Mouse (Mus musculus) heart, postnatal 36 days (tissue): ENCODE measurements around the gene Tnni1. TPM values are rescaled to one million over a fixed set of nuclear protein-coding genes. Genes with fewer than 3 reads are reported as not detected.
A peak's percentile ranks its signal among the peaks of the same experiment; 100 is the strongest.

Experiments used
- DNase-seq, 2 experiments: peaks; one replicate each; pipeline ENCODE4 v3.0.0; 2021 to 2022
- intact Hi-C: fragments of 180-260 bp; cut with DNase I; formaldehyde crosslinking; loops from one replicate; pipeline ENCODE4 v1.15.1; 2025
- total RNA-seq, 2 experiments: library from RNA; stranded (reverse); gene quantifications; 2 replicates each; pipeline ENCODE4 v1.2.3; 2021

Gene Tnni1
- total RNA-seq, 2 experiments from 2014 or later, result 1.0 to 1.4 TPM

- no peak for DNase-seq
- intact Hi-C loops, result no loop called here
Measured at GRCm38 (mm10) chr1:135794216-135795134, 15.2 kb downstream of the Tnni1 start.

GRCm38 (mm10) chr1:135798492-135798891, 19.3 kb downstream of the Tnni1 start:
- intact Hi-C loops, result no loop called here

DNA sequence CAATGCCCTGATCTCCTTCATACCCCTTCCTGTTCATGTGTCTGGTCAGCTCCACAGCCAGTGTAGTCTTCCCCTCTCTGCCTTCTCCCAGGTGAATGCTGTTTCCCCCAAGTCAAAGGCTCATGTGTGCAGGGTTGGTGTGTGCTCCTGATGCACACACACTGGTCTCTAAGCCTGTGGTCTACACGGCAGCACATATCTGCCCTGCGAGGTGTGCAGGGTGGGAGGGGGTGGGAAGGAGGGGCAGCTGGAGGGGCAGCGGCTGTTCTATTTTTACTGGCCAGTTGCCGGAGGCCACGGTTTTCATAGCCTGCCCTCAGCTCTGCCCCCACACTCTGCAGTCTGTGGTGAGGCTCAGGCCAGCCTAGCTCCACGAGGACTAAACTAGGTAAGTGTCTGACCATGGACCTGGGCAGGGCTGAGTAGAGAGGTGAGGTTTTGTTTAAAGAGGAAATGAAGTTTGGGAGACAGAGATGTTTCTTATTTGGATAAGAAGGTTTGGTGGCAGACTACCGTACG, 19.9 kb downstream of the Tnni1 start:
- no peak for DNase-seq
- intact Hi-C loops, result no loop called here

More at GRCm38 (mm10) chr1:135798492-135798891, 19.3 kb downstream of the Tnni1 start:
- DNase-seq, result no peak

DNA sequence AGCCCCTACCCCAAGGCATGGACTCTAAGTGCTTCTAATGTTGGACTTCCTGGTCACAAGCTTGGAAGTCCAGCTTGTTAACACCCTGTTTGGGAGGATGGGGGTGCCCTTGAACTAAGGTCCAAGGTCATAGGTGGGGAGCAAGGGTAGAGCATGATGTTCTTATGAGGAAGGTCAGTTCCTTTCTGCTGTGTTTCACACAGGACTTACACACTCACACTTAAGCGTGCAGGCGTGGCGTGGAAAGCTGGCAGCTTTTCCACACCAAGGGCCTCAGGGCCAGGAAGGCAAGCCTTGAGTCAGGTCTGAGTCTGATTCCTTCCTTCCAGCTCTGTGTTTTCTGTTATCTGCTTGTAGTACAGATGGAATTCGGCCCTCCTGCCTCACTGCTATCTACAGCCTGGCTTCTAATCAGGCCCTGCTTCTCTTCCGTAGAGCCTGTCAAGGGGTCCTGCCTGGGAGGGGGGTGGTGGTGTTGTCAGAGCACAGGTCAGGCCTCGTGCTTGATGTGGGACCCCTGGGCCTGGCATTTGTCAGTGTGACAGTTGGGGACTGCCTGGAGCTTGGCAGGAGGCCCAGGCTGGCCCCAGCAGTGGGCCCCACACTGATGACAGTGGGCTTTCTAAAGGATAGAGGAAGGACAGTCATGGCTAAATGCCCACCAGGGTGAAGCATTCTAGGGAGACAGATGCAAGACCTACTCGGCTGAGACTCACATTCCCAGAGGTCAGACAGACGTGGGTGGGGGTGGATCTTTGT, 21.1 kb downstream of the Tnni1 start:
- no peak for DNase-seq
- intact Hi-C loops, result no loop called here

- intact Hi-C loops, result no loop called here
- DNase-seq, result no peak
Measured at GRCm38 (mm10) chr1:135807546-135807945, 28.3 kb downstream of the Tnni1 start.

DNA sequence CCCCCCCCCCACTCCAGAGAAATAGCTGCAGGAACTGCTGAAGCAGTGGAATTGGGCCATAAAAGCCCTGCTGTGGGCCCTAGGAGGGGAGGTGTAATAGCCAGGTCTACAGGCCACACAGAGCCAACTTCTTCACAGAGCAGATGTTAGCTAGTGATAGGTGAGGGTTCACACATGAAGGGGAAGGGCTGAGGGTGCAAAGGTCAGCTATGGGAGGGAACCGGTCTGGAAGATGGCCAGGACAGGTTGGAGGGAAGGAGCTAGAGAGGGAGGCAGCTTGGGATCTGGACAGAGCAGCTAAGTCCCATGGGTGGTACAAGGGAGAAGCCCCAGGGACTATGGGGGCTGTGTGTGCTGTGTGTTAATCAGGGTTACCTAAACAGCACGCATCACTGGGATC, 30.9 kb downstream of the Tnni1 start:
- intact Hi-C loops, result loop anchor here (2.0 kb wide), 2 partner anchors 19 to 135 kb away; no protein-coding TSS in a partner anchor
- no peak for DNase-seq

DNA sequence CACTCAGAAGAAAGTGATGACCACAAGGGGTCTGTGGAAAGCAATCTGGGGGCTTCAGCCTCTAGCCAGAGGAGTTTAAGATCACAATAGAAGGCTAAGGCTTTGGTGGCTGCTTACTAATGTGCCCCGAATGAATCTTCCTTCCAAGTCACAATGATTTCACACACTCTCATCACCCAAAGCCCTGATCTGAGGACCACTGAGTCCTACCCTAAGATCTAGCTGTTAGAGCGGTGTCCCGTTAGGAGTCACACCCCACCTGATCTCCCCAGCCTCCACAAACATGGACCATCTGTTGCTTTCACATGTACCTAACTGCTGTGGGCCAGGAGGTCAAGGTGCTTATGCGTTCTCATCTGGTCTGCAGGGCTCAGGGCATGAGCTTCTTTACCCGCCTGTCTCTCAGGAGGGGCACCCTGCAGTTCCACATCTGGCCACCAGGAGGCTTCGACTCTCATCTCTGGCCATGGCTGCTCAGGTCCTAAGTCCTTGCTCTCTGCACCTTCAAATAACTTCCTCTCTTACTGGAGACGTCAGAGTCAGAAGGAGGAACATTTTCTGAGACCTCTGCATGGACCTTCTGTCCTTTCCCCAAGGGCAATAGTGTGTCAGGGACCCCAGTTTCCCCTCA, 31.9 kb downstream of the Tnni1 start:
- intact Hi-C loops, result loop anchor here (2.0 kb wide), 2 partner anchors 18 to 134 kb away; no protein-coding TSS in a partner anchor
- DNase-seq, result peak; percentile 78 to 92

DNA sequence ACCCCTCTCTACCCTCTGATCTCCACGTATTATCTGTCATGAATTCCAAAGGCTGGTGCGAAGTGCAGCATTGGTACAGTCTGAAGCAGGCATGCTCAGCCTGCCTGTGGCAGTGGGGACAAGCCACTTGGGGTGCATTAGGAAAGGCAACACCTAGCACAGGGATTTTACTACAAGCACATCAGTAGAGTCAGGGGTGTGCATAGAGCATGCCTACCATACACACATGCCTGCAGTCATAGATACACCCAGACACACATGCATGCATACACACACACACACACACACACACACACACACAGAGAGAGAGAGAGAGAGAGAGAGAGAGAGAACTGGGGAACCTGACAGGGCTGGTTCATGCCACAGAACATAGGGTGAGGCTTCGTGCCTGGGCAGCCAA, 33.0 kb downstream of the Tnni1 start:
- intact Hi-C loops, result no loop called here
- no peak for DNase-seq

GRCm38 (mm10) chr1:135812618-135813017, 33.4 kb downstream of the Tnni1 start:
- intact Hi-C loops, result no loop called here
- DNase-seq, result no peak

DNA sequence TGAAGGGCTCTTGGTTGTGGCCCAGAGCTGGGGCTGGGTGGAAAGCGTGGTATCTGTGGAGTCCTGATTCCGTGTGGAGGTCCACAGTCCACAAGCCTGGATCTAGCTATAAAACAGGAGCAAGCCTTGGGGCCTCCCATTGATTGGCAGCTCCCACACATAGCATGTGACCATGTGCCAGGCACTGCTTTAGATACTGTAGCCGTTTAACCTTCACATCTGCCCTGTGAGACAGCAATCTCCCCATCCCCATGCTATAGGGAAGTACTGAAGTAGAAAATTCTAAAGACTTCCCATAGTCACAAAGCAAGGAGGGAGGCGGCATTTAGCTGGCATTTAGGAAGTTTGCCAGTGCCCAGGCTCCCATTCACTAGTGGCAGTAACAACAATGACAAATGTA, 33.8 kb downstream of the Tnni1 start:
- intact Hi-C loops, result no loop called here

DNA sequence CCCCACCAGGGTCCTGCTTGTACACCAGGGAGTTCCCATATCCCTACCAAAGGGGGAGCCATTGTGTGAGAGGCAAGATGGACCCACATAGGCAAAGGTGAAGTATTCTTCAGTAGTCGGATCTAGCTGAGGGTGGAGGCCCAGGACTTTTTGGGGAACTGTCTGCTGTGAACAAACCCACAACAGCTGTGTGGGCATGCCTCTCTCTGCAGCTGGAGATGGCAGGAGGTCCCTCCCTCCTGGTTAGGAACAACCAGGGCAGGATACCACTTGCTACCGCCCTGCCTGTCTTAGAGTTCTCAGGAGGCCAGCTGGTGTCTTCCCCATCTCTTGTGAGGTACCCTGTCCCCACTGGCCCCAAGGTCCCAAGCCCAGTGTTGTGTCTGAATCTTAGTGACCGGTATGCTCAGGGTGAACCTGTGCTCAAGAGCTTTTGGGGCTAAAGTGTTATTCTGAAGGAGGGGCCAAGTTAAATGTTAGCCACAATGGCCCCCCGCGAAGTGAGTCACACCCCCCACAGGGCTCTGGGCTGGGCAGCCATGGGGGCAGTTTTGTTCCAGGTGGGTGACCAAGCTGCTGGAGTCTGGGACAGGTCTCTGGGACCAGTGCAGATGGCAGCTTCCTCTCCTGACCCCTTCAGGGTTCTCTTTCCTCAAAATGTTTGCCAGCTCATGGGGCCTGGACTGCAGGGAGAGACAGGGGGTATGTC, 34.6 kb downstream of the Tnni1 start:
- intact Hi-C loops, result no loop called here
- DNase-seq, result no peak

More for the DNA sequence above, 33.8 kb downstream of the Tnni1 start:
- DNase-seq, result no peak

DNA sequence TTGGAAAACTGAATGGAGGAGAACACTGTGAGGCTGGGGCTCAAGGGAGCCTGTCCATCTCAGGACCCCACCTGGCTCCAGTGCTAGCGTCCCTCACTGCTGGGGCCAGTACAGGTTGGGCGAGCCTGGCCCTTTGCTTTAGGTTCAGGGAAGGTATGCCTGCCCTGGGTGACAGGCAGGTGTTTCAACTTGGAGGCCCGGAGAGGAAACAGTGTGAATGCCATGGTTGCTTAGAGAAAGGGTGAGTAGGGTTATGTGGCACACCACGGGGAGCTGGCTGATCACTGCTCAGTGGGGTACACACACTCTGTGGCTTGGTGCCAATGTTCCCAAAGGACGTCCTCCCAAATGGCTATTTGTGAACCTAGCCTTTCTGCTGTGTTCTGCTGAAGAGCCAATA, 35.3 kb downstream of the Tnni1 start:
- no peak for DNase-seq
- intact Hi-C loops, result no loop called here

GRCm38 (mm10) chr1:135817595-135817994, 38.4 kb downstream of the Tnni1 start:
- intact Hi-C loops, result no loop called here
- DNase-seq, result no peak

GRCm38 (mm10) chr1:135818481-135819086, 39.4 kb downstream of the Tnni1 start, which contains the start of gene Lad1:
Lad1 (plus strand) TSS chr1:135818598.
- intact Hi-C loops, result no loop called here
- DNase-seq, result peak in 1 of 2 experiments; percentile 16

GRCm38 (mm10) chr1:135820071-135820470, 40.8 kb downstream of the Tnni1 start:
- intact Hi-C loops, result no loop called here
- DNase-seq, result no peak

GRCm38 (mm10) chr1:135820736-135821364, 41.6 kb downstream of the Tnni1 start:
- no peak for DNase-seq
- intact Hi-C loops, result no loop called here

DNA sequence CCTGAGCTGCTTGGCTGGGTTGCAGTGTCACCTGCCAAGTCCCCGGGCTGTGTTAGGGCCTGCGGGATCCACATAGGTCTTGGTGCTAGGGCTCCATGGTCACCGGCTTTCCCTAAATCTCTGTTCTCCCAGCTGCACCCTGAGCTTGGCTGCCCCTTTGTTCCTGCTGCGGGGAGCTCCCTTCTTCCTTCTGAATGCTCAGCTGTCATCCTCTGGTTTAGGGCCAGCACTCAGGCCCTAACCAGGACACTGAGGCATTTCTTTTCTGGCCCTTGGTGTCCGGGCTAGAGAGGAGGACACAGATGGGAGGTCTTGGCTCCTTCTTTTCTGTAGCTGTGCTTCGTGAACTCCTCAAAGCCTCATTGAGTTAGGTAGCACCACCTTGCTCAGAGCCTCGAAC, 42.5 kb downstream of the Tnni1 start:
- intact Hi-C loops, result no loop called here
- DNase-seq, result no peak

DNA sequence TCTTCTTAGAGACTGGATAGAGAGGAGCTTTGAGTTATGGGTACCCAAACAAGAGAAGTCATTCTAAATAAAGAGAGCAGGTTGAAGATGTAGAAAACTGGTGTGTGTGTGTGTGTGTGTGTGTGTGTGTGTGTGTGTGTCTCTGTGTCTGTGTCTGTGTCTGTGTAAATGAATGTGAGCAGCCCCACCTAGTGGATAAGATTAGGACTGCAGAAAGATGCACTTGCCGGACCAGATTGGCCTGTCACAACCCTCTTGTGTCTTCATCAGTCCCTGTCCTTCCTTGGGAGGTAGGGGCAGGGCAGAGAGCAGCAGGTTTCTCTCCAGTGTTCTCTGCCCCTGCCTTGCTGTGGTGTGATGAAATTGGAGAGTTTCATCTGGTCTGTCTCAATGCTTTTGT, 49.7 kb downstream of the Tnni1 start:
- intact Hi-C loops, result loop anchor here (2.0 to 5.0 kb wide), 2 partner anchors 18 to 77 kb away; no protein-coding TSS in a partner anchor

GRCm38 (mm10) chr1:135834206-135834859, 55.1 kb downstream of the Tnni1 start:
- DNase-seq, result no peak

More for the DNA sequence above, 49.7 kb downstream of the Tnni1 start:
- no peak for DNase-seq

More at GRCm38 (mm10) chr1:135834206-135834859, 55.1 kb downstream of the Tnni1 start:
- intact Hi-C loops, result no loop called here
